Mouse (Mus musculus): ENCODE measurements at regions not wholly inside any gene's neighbourhood (a gene's known extent, or its start where the extent isn't known, plus 50 kb on each side); places are given as distances from the start of the nearest gene placed in this dataset.

GRCm38 (mm10) chrX:99624515-99625179 is 153.6 kb upstream of the Pja1 start:
- H3K4me2 ChIP-seq = no peak overlapping the region
- no peak for ATAC-seq (ENCODE audit: low read depth)
- no peak overlapping the region for H3K4me3 ChIP-seq
- H3K9ac ChIP-seq = no peak overlapping the region
- no peaks in the 10 kb centered on the region for H3K36me3 ChIP-seq
- H3K9me3 ChIP-seq = no peaks in the 10 kb centered on the region
- peaks cover 73% of the 10 kb centered on the region for H3K27me3 ChIP-seq
- no peak overlapping the region for H3K27ac ChIP-seq (replicated peaks)
- 65% methylated on average over 5 of the region's 5 CpGs for whole genome bisulfite sequencing
- H3K4me1 ChIP-seq (replicated peaks) = no peaks in the 10 kb centered on the region

- peak overlapping the region; percentile 59; the same call in 1 of the 2 replicates for H3K27ac ChIP-seq (replicated peaks)
- H3K9me3 ChIP-seq = no peaks in the 10 kb centered on the region
- no peak overlapping the region for H3K4me3 ChIP-seq
- WGBS = 61% methylated on average over 9 of the region's 9 CpGs
- 0 out of 2 replicates have a peak, but pooled peaks have one; percentile 40 for ATAC-seq (ENCODE audit: low read depth)
- H3K4me1 ChIP-seq (replicated peaks) = peaks cover 21% of the 10 kb centered on the region
- H3K9ac ChIP-seq = no peak overlapping the region
- no peak overlapping the region for H3K4me2 ChIP-seq
- no peaks in the 10 kb centered on the region for H3K36me3 ChIP-seq
- peaks cover 46% of the 10 kb centered on the region for H3K27me3 ChIP-seq
These were observed 141.2 kb upstream of the Pja1 start for GRCm38 (mm10) chrX:99612130-99612759.

GRCm38 (mm10) chrX:99610096-99610495 is 139.0 kb upstream of the Pja1 start:
- Histone ChIP-seq H3K36me3 (no peaks in the 10 kb centered on the region), H3K4me1 (replicated peaks) (peaks cover 25% of the 10 kb centered on the region), H3K9me3 (no peaks in the 10 kb centered on the region), H3K27me3 (peaks cover 63% of the 10 kb centered on the region), H3K4me2 (no peak overlapping the region), H3K4me3 (no peak overlapping the region), H3K9ac (no peak overlapping the region), H3K27ac (replicated peaks) (no peak overlapping the region)
- no peak for ATAC-seq (ENCODE audit: low read depth)
- 71% methylated on average over 5 of the region's 5 CpGs for WGBS

GRCm38 (mm10) chrX:99609591-99609990 is 138.5 kb upstream of the Pja1 start:
- no peak for ATAC-seq (ENCODE audit: low read depth)
- Histone ChIP-seq H3K4me1 (replicated peaks) (peaks cover 25% of the 10 kb centered on the region), H3K27me3 (peaks cover 63% of the 10 kb centered on the region), H3K27ac (replicated peaks) (no peak overlapping the region), H3K9me3 (no peaks in the 10 kb centered on the region), H3K4me3 (no peak overlapping the region), H3K36me3 (no peaks in the 10 kb centered on the region), H3K4me2 (no peak overlapping the region), H3K9ac (no peak overlapping the region)
- WGBS = 69% methylated on average over 2 of the region's 2 CpGs

- peak; percentile 69 for ATAC-seq (ENCODE audit: low read depth)
- H3K9me3 ChIP-seq = no peaks in the 10 kb centered on the region
- peak overlapping the region; percentile 59; the same call in 1 of the 2 replicates for H3K27ac ChIP-seq (replicated peaks)
These were observed 137.2 kb upstream of the Pja1 start for GRCm38 (mm10) chrX:99608284-99608692.

GRCm38 (mm10) chrX:99605084-99605824 is 134.2 kb upstream of the Pja1 start:
- Histone ChIP-seq H3K4me1 (replicated peaks) (peaks cover 20% of the 10 kb centered on the region), H3K9me3 (no peaks in the 10 kb centered on the region), H3K9ac (no peak overlapping the region), H3K27ac (replicated peaks) (no peak overlapping the region), H3K36me3 (no peaks in the 10 kb centered on the region), H3K27me3 (peaks cover 56% of the 10 kb centered on the region), H3K4me2 (no peak overlapping the region), H3K4me3 (no peak overlapping the region)
- no peak for ATAC-seq (ENCODE audit: low read depth)
- 44% methylated on average over 10 of the region's 10 CpGs for whole genome bisulfite sequencing

More at GRCm38 (mm10) chrX:99608284-99608692, 137.2 kb upstream of the Pja1 start:
- 38% methylated on average over 2 of the region's 2 CpGs for WGBS
- Histone ChIP-seq H3K9ac (no peak overlapping the region), H3K4me2 (no peak overlapping the region), H3K4me3 (no peak overlapping the region), H3K36me3 (no peaks in the 10 kb centered on the region), H3K27me3 (peaks cover 66% of the 10 kb centered on the region), H3K4me1 (replicated peaks) (peaks cover 25% of the 10 kb centered on the region)

- no peaks in the 10 kb centered on the region for H3K36me3 ChIP-seq
- H3K4me1 ChIP-seq (replicated peaks) = peaks cover 15% of the 10 kb centered on the region
- ATAC-seq (ENCODE audit: low read depth) = no peak
- no peaks in the 10 kb centered on the region for H3K9me3 ChIP-seq
- H3K4me2 ChIP-seq = no peak overlapping the region
- peaks cover 56% of the 10 kb centered on the region for H3K27me3 ChIP-seq
- 77% methylated on average over 6 of the region's 6 CpGs for WGBS
- no peak overlapping the region for H3K27ac ChIP-seq (replicated peaks)
- H3K9ac ChIP-seq = no peak overlapping the region
- no peak overlapping the region for H3K4me3 ChIP-seq
These were observed 132.6 kb upstream of the Pja1 start for GRCm38 (mm10) chrX:99603714-99604113.

- no peaks in the 10 kb centered on the region for H3K36me3 ChIP-seq
- 79% methylated on average over 12 of the region's 12 CpGs for WGBS
- peaks cover 63% of the 10 kb centered on the region for H3K27me3 ChIP-seq
- H3K4me3 ChIP-seq = no peak overlapping the region
- H3K4me1 ChIP-seq (replicated peaks) = peaks cover 5% of the 10 kb centered on the region; the same call in 1 of the 2 replicates
- no peak overlapping the region for H3K9ac ChIP-seq
- no peak for ATAC-seq (ENCODE audit: low read depth)
- no peak overlapping the region for H3K27ac ChIP-seq (replicated peaks)
- H3K4me2 ChIP-seq = no peak overlapping the region
- H3K9me3 ChIP-seq = no peaks in the 10 kb centered on the region
These were observed 131.3 kb upstream of the Pja1 start for GRCm38 (mm10) chrX:99602268-99602885.

- H3K4me1 ChIP-seq (replicated peaks) = no peaks in the 10 kb centered on the region
- no peak overlapping the region for H3K4me2 ChIP-seq
- H3K9me3 ChIP-seq = no peaks in the 10 kb centered on the region
- H3K36me3 ChIP-seq = no peaks in the 10 kb centered on the region
- 83% methylated on average over 6 of the region's 6 CpGs for WGBS
- no peak overlapping the region for H3K4me3 ChIP-seq
- H3K27ac ChIP-seq (replicated peaks) = no peak overlapping the region
- H3K27me3 ChIP-seq = peaks cover 66% of the 10 kb centered on the region
- H3K9ac ChIP-seq = no peak overlapping the region
- no peak for ATAC-seq (ENCODE audit: low read depth)
These were observed 124.4 kb upstream of the Pja1 start for GRCm38 (mm10) chrX:99595493-99595892.

GRCm38 (mm10) chrX:99593872-99594487 is 122.9 kb upstream of the Pja1 start:
- H3K27ac ChIP-seq (replicated peaks) = no peak overlapping the region
- ATAC-seq (ENCODE audit: low read depth) = no peak
- H3K9ac ChIP-seq = no peak overlapping the region
- H3K9me3 ChIP-seq = no peaks in the 10 kb centered on the region
- WGBS = 28% methylated on average over 22 of the region's 28 CpGs
- no peaks in the 10 kb centered on the region for H3K36me3 ChIP-seq
- H3K27me3 ChIP-seq = peaks cover 67% of the 10 kb centered on the region
- H3K4me1 ChIP-seq (replicated peaks) = no peaks in the 10 kb centered on the region
- H3K4me3 ChIP-seq = no peak overlapping the region
- H3K4me2 ChIP-seq = no peak overlapping the region

- 48% methylated on average over 11 of the region's 11 CpGs for WGBS
- no peaks in the 10 kb centered on the region for H3K36me3 ChIP-seq
- no peaks in the 10 kb centered on the region for H3K4me1 ChIP-seq (replicated peaks)
- no peak overlapping the region for H3K27ac ChIP-seq (replicated peaks)
- H3K27me3 ChIP-seq = peaks cover 61% of the 10 kb centered on the region
- no peaks in the 10 kb centered on the region for H3K9me3 ChIP-seq
- no peak overlapping the region for H3K9ac ChIP-seq
- H3K4me3 ChIP-seq = no peak overlapping the region
- no peak for ATAC-seq (ENCODE audit: low read depth)
- no peak overlapping the region for H3K4me2 ChIP-seq
These were observed 121.9 kb upstream of the Pja1 start for GRCm38 (mm10) chrX:99592980-99593379.
